Mouse (Mus musculus): ENCODE data around the gene Ackr4. TPM values are rescaled to one million over a fixed set of nuclear protein-coding genes. Genes with fewer than 3 reads are reported as not detected.
A peak's percentile ranks its signal among the peaks of the same experiment; 100 is the strongest.

Gene Ackr4
- total and polyA plus RNA-seq, 3 experiments: 1.6 to 6.8 (median 2.4) TPM

DNA sequence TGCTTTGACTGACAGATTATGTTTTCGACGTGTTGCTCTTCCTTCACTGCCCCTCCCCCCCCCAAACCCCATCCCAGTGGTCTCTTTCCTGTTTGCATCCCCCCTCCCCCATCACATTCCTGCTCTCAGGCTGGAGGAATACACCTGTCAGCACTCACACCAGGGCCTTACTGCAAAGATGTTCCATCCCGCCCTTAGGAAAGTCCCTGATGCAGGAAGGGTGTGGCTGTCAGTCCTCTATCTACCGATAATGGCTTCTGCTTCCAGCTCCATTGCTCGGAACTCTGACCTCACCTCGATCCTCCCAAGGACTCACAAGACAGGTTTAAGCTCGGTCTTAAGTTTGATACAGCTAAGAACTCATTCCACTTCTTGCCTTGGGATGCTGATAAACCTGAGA is 19.9 kb upstream of the Ackr4 start:
- Histone ChIP-seq H3K4me1 (ENCODE audit: control insufficient read depth, insufficient read depth, low read length) (no peaks in the 10 kb centered on the region), H3K36me3 (ENCODE audit: control insufficient read depth, insufficient read depth, low read length) (no peaks in the 10 kb centered on the region), H3K79me2 (replicated peaks; ENCODE audit: control insufficient read depth, insufficient read depth, low read length) (no peaks in the 10 kb centered on the region), H3K27ac (no peak overlapping the region), H3K27me3 (ENCODE audit: control insufficient read depth, insufficient read depth, low read length) (no peaks in the 10 kb centered on the region), H3K9ac (ENCODE audit: low read depth, low read length) (no peak overlapping the region), H3K4me3 (no peak overlapping the region)
- DNase-seq: no peak
- TF ChIP-seq CTCF (IDR thresholded peaks at IDR 0.05): no peak
- TF ChIP-seq EP300 (IDR thresholded peaks at IDR 0.05; ENCODE audit: insufficient read depth, low read depth, low read length): no peak
- no peak for TF ChIP-seq POLR2A (IDR thresholded peaks at IDR 0.05; ENCODE audit: insufficient read depth, low read depth, low read length)
- intact Hi-C loops (cut with DNase I): no loop called here
- WGBS: 41% methylated on average over 7 of the region's 7 CpGs

DNA sequence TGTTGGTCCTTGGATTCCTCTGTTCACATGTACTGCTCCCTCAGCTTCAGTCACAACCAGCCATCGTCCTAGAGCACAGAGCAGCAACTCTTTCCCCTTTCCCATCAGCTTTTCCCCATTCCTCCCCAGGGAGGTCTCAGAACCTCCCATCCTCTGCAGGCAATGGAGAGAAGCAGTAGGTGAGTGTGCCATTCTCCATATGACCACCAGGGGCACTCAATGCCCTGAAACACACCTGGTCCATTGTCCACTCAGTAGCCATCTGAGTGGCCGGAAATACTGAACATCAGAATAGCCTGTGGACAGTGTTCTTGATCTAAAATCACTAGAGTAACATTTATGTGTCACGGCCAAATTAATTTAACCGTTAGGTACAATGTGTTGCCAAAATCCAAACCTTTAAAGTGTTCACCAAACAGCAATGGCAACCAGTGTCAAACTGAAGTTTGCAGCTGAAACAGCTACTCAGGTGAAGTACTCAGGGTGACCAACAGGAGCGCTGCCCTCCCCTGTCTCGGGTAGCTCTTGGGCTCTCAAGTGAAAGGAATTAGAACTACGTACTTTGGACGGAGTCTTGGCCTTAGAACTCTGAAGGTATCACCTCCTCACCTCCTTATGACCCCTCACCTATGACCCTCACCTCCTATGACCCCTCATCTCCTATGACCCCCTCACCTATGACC is 17.7 kb upstream of the Ackr4 start:
- Histone ChIP-seq H3K4me1 (ENCODE audit: control insufficient read depth, insufficient read depth, low read length) (no peaks in the 10 kb centered on the region; the same call in 1 of the 2 replicates), H3K9ac (ENCODE audit: low read depth, low read length) (no peak overlapping the region), H3K4me3 (no peak overlapping the region), H3K36me3 (ENCODE audit: control insufficient read depth, insufficient read depth, low read length) (no peaks in the 10 kb centered on the region), H3K27ac (no peak overlapping the region), H3K27me3 (ENCODE audit: control insufficient read depth, insufficient read depth, low read length) (no peaks in the 10 kb centered on the region), H3K79me2 (replicated peaks; ENCODE audit: control insufficient read depth, insufficient read depth, low read length) (no peaks in the 10 kb centered on the region)
- TF ChIP-seq CTCF (IDR thresholded peaks at IDR 0.05) (peak; percentile 64), EP300 (IDR thresholded peaks at IDR 0.05; ENCODE audit: insufficient read depth, low read depth, low read length) (no peak)
- intact Hi-C loops (cut with DNase I): no loop called here
- no peak for DNase-seq
- 84% methylated on average over 8 of the region's 8 CpGs for WGBS

DNA sequence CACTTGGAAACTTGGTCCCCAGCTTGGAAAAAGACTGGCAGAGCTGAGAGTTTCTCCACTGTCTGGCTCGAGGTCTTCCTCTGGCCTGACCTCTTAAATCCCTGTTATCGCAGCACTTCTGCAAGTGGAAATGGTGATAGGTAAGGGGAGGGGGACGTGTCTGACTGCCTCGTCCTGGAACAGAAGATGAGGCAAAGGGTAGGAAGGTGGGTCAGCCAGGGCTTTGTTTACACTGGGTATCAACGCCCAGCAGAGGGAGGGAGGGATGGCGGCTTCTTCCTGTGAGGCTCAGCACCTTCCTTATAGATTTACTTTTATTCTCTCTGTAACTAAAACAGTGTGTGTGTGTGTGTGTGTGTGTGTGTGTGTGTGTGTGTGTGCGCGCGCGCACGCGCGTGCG is 16.1 kb upstream of the Ackr4 start:
- Histone ChIP-seq H3K27ac (no peak overlapping the region), H3K36me3 (ENCODE audit: control insufficient read depth, insufficient read depth, low read length) (no peaks in the 10 kb centered on the region), H3K4me3 (no peak overlapping the region), H3K9ac (ENCODE audit: low read depth, low read length) (no peak overlapping the region), H3K27me3 (ENCODE audit: control insufficient read depth, insufficient read depth, low read length) (no peaks in the 10 kb centered on the region), H3K79me2 (replicated peaks; ENCODE audit: control insufficient read depth, insufficient read depth, low read length) (no peaks in the 10 kb centered on the region), H3K4me1 (ENCODE audit: control insufficient read depth, insufficient read depth, low read length) (no peaks in the 10 kb centered on the region; the same call in 1 of the 2 replicates)
- TF ChIP-seq EP300 (IDR thresholded peaks at IDR 0.05; ENCODE audit: insufficient read depth, low read depth, low read length) (no peak), POLR2A (IDR thresholded peaks at IDR 0.05; ENCODE audit: insufficient read depth, low read depth, low read length) (no peak), CTCF (IDR thresholded peaks at IDR 0.05) (no peak)
- 61% methylated on average over 14 of the region's 14 CpGs for WGBS
- intact Hi-C loops (cut with DNase I): no loop called here
- DNase-seq: no peak

DNA sequence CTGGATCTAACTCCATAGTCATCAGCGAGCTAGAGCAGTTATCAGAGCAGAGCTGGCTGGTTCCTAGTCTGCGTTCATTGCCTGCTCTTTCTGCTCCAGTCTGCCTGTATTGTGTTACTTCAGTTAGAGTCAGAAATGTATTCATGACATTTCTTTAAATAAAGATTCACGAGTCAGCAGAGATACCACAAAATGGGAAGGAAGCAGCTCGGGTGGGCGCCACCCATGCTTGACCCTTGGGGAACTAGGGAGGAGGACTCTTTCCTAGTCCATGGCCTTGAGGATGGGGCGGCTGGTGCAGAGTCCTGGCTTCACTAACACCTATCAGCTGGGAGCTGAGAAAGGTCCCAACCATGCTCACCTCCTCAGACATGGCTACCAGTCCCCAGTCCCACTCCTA is 13.6 kb upstream of the Ackr4 start:
- DNase-seq: peak in 1 of 2 experiments; percentile 29
- no peak overlapping the region for H3K4me3 ChIP-seq
- no peak overlapping the region for H3K9ac ChIP-seq (ENCODE audit: low read depth, low read length)
- H3K4me1 ChIP-seq (ENCODE audit: control insufficient read depth, insufficient read depth, low read length): no peaks in the 10 kb centered on the region; the same call in 1 of the 2 replicates
- TF ChIP-seq EP300 (IDR thresholded peaks at IDR 0.05; ENCODE audit: insufficient read depth, low read depth, low read length): no peak
- no peak for TF ChIP-seq CTCF (IDR thresholded peaks at IDR 0.05)
- TF ChIP-seq POLR2A (IDR thresholded peaks at IDR 0.05; ENCODE audit: insufficient read depth, low read depth, low read length): no peak
- H3K79me2 ChIP-seq (replicated peaks; ENCODE audit: control insufficient read depth, insufficient read depth, low read length): no peaks in the 10 kb centered on the region
- H3K27ac ChIP-seq: no peak overlapping the region
- intact Hi-C loops (cut with DNase I): no loop called here
- H3K36me3 ChIP-seq (ENCODE audit: control insufficient read depth, insufficient read depth, low read length): no peaks in the 10 kb centered on the region
- 55% methylated on average over 6 of the region's 6 CpGs for WGBS
- H3K27me3 ChIP-seq (ENCODE audit: control insufficient read depth, insufficient read depth, low read length): no peaks in the 10 kb centered on the region

DNA sequence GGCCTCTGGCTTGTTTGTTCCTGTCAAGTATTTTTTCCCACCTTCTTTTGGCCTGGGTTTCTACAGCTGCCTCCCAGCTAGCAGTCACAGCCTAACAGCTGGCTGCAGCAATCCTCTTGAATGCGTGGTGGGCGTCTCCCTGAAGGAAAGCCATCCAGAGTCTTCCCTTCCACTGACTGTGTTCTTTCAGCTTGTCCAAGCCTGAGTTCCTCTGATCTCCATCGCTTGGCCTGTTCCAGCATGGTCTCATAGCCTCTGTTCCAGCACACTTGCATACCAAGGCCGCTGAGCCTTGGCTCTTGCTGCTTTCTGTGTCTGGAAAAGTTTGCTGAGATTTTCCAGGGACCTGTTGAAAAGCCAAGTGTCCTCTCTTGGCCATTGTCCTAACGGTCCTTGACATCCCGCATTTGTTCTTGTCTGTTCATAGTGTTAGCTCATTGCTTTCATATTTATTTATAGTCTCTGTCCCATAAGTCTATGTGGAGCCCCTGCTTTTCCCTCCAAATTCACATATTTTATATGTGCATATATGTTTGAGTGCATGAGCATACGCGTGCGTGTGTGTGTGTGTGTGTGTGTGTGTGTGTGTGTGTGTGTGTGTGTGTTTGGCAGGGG is 3.5 kb upstream of the Ackr4 start:
- H3K4me1 ChIP-seq (ENCODE audit: control insufficient read depth, insufficient read depth, low read length): peaks cover 2% of the 10 kb centered on the region
- no peaks in the 10 kb centered on the region for H3K27me3 ChIP-seq (ENCODE audit: control insufficient read depth, insufficient read depth, low read length)
- H3K36me3 ChIP-seq (ENCODE audit: control insufficient read depth, insufficient read depth, low read length): no peaks in the 10 kb centered on the region
- TF ChIP-seq POLR2A (IDR thresholded peaks at IDR 0.05; ENCODE audit: insufficient read depth, low read depth, low read length) (no peak), EP300 (IDR thresholded peaks at IDR 0.05; ENCODE audit: insufficient read depth, low read depth, low read length) (no peak), CTCF (IDR thresholded peaks at IDR 0.05) (no peak)
- H3K4me3 ChIP-seq: no peak overlapping the region
- peak; percentile 34 to 62 for DNase-seq
- H3K79me2 ChIP-seq (replicated peaks; ENCODE audit: control insufficient read depth, insufficient read depth, low read length): no peaks in the 10 kb centered on the region
- WGBS: 54% methylated on average over 9 of the region's 9 CpGs
- H3K9ac ChIP-seq (ENCODE audit: low read depth, low read length): no peak overlapping the region
- no peak overlapping the region for H3K27ac ChIP-seq
- intact Hi-C loops (cut with DNase I): no loop called here

DNA sequence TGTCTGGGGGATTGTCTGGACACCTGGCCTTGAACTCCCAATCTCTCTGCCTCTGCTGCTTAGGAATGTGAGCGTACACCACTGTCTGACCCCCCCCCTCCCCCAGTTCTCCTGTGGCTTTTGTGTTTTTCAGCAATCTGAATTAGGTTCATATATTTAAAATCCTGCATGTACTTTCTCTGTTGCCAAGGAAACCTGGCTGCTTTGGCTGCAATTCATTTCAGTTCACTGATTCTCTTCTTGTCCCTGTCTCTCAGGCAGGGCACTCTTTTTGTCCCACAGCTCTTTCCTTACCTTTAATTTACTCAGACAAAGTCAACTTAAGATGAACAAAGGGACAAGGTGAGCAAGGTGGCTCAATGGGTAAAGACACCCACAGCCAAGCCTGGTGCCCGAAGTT is 1.4 kb upstream of the Ackr4 start:
- Histone ChIP-seq H3K27ac (no peak overlapping the region), H3K79me2 (replicated peaks; ENCODE audit: control insufficient read depth, insufficient read depth, low read length) (no peaks in the 10 kb centered on the region), H3K4me3 (no peak overlapping the region), H3K9ac (ENCODE audit: low read depth, low read length) (no peak overlapping the region), H3K36me3 (ENCODE audit: control insufficient read depth, insufficient read depth, low read length) (no peaks in the 10 kb centered on the region), H3K4me1 (ENCODE audit: control insufficient read depth, insufficient read depth, low read length) (peaks cover 2% of the 10 kb centered on the region), H3K27me3 (ENCODE audit: control insufficient read depth, insufficient read depth, low read length) (no peaks in the 10 kb centered on the region)
- TF ChIP-seq CTCF (IDR thresholded peaks at IDR 0.05): no peak
- no peak for TF ChIP-seq POLR2A (IDR thresholded peaks at IDR 0.05; ENCODE audit: insufficient read depth, low read depth, low read length)
- TF ChIP-seq EP300 (IDR thresholded peaks at IDR 0.05; ENCODE audit: insufficient read depth, low read depth, low read length): no peak
- no peak for DNase-seq
- 87% methylated on average over 2 of the region's 2 CpGs for WGBS
- intact Hi-C loops (cut with DNase I): no loop called here
